Mouse (Mus musculus) left cerebral cortex, adult 18-20 months (tissue): ENCODE measurements around the gene Sort1. TPM values are rescaled to one million over a fixed set of nuclear protein-coding genes. Genes with fewer than 3 reads are reported as not detected.

Experiments used
- DNase-seq, 2 experiments: peaks; one replicate each; pipeline ENCODE4 v3.0.0; 2021 to 2022; ENCODE audit warnings: low spot score in 2 of 2, mixed read lengths in 1 of 2
- total RNA-seq, 2 experiments: library from RNA; stranded (reverse); gene quantifications; 2 replicates each; pipeline ENCODE4 v1.2.3; 2021

Sort1 gene
- total RNA-seq, 2 experiments from 2014 or later, result 305 to 320 TPM

- peak in 1 of 2 experiments; percentile 45 for DNase-seq
Measured at GRCm38 (mm10) chr3:108294398-108294797, 10.5 kb downstream of the Sort1 start.

- peak; percentile 69 to 78 for DNase-seq
Measured at GRCm38 (mm10) chr3:108295379-108296219, 11.7 kb downstream of the Sort1 start.

GRCm38 (mm10) chr3:108296220-108297049 is 12.6 kb downstream of the Sort1 start:
- DNase-seq, result peak in 1 of 2 experiments; percentile 58

- no peak for DNase-seq
Measured at GRCm38 (mm10) chr3:108297050-108297419, 13.2 kb downstream of the Sort1 start.

- no peak for DNase-seq
Measured at GRCm38 (mm10) chr3:108297603-108298553, 14.0 kb downstream of the Sort1 start.

- DNase-seq, result peak in 1 of 2 experiments; percentile 60
Measured at GRCm38 (mm10) chr3:108300455-108301030, 16.7 kb downstream of the Sort1 start.

GRCm38 (mm10) chr3:108303683-108304082 is 19.8 kb downstream of the Sort1 start:
- no peak for DNase-seq

- no peak for DNase-seq
Measured at GRCm38 (mm10) chr3:108304747-108305146, 20.9 kb downstream of the Sort1 start.

- no peak for DNase-seq
Measured at GRCm38 (mm10) chr3:108306387-108306786, 22.5 kb downstream of the Sort1 start.

GRCm38 (mm10) chr3:108307485-108307884 is 23.6 kb downstream of the Sort1 start:
- no peak for DNase-seq

- DNase-seq, result no peak
Measured at GRCm38 (mm10) chr3:108310921-108311341, 27.0 kb downstream of the Sort1 start.

GRCm38 (mm10) chr3:108311688-108312087 is 27.8 kb downstream of the Sort1 start:
- no peak for DNase-seq

GRCm38 (mm10) chr3:108312414-108312813 is 28.5 kb downstream of the Sort1 start:
- no peak for DNase-seq

- no peak for DNase-seq
Measured at GRCm38 (mm10) chr3:108313138-108313537, 29.3 kb downstream of the Sort1 start.

- no peak for DNase-seq
Measured at GRCm38 (mm10) chr3:108314038-108314675, 30.3 kb downstream of the Sort1 start.

- no peak for DNase-seq
Measured at GRCm38 (mm10) chr3:108318517-108318916, 34.6 kb downstream of the Sort1 start.

GRCm38 (mm10) chr3:108321671-108322070 is 37.8 kb downstream of the Sort1 start:
- no peak for DNase-seq

- no peak for DNase-seq
Measured at GRCm38 (mm10) chr3:108322136-108322535, 38.3 kb downstream of the Sort1 start.

- DNase-seq, result no peak
Measured at GRCm38 (mm10) chr3:108322962-108323361, 39.1 kb downstream of the Sort1 start.

GRCm38 (mm10) chr3:108324837-108325236 is 41.0 kb downstream of the Sort1 start:
- DNase-seq, result no peak
